Mouse (Mus musculus) stomach, postnatal 0 days (tissue): ENCODE data around the gene Unc119.

Experiments
- CTCF ChIP-seq: IDR thresholded peaks from 2 replicates; pipeline ENCODE4 v1.5.1; 2016; ENCODE audit warnings: antibody characterized with exemption, low read depth, mild to moderate bottlenecking, moderate library complexity
- EP300 ChIP-seq: optimal IDR thresholded peaks from 2 replicates; pipeline ENCODE3; 2016; ENCODE audit warnings: antibody characterized with exemption

DNA sequence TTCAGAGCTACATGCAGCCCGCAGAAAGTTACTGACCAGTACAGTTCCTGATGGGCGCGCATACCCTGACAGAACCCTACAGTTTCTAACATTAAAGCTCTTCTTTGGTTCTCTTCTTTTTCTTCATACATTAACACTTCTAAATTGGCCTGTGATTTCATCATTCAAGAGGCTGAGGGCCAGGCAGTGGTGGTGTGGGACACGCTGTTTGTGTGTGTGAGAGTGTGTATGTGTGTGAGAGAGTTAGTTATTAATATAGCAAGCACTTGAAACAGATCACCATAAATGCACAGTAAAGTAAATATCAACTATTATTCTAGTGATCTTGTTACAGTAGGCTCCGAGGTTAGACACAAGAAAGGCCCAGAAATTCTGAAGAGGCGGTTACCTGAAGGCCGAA lies 42.4 kb upstream of the Unc119 start:
- TF ChIP-seq CTCF (no peak), EP300 (no peak)
